In genomic region chr3:108910303-108911080, GRCm38 (mm10) we compare ENCODE assay signal across 9 mouse cellular contexts. TPM values are rescaled to one million over a fixed set of nuclear protein-coding genes. Genes with fewer than 3 reads are reported as not detected.
DNase-seq lines count a peak whose midpoint lies in the region; ATAC-seq and TF ChIP-seq lines count a peak whose summit lies in the region.
"Had no signal": no experiment of that assay in that cellular context is flagged by ENCODE, and none has a peak within 500 bp of the region (broad histone marks: within the 10 kb centered on the region; RNA-seq: fewer than 3 reads in every experiment).

No protein-coding gene starts in this region.

- H3K4me2 ChIP-seq in heart, embryonic 16.5 days (ENCODE audit: low read depth, low read length): peak overlapping the region; percentile 97
- peak overlapping the region; percentile 91 for H3K4me2 ChIP-seq in limb, embryonic 11.5 days (ENCODE audit: low read depth, severe bottlenecking)

- peak; percentile 30 for DNase-seq in lung, adult 2 months
- DNase-seq in lung, postnatal 10 days: no peak
- DNase-seq in cerebellum, adult 9-10 months: peak; percentile 91
- peak; percentile 43 for DNase-seq in limb, embryonic 11.5 days (ENCODE audit: low spot score)
- peak; percentile 24 for DNase-seq in neural tube, embryonic 10.5 days (ENCODE audit: extremely low spot score, low spot score)
- no peak for DNase-seq in layer of hippocampus, adult 9-10 months (ENCODE audit: low spot score)

- WGBS in lung, adult 2 months: under 1% methylated on average over 32 of the region's 32 CpGs
- under 1% methylated on average over 31 of the region's 32 CpGs for WGBS in heart, embryonic 16.5 days
- WGBS in limb, embryonic 11.5 days: under 1% methylated on average over 32 of the region's 32 CpGs

- no peak for TF ChIP-seq POLR2A in lung, adult 2 months (IDR thresholded peaks at IDR 0.05; ENCODE audit: borderline replicate concordance, extremely low read depth, low read depth, low read length)

- H3K27ac ChIP-seq in heart, embryonic 16.5 days (ENCODE audit: low read length): peak overlapping the region; percentile 100
- peak overlapping the region; percentile 95 for H3K27ac ChIP-seq in limb, embryonic 11.5 days (replicated peaks; ENCODE audit: low read depth, low read length)

- no peaks in the 10 kb centered on the region for H3K27me3 ChIP-seq in heart, embryonic 16.5 days (ENCODE audit: control insufficient read depth, insufficient read depth, low read length)
- no peaks in the 10 kb centered on the region for H3K27me3 ChIP-seq in limb, embryonic 11.5 days (ENCODE audit: control insufficient read depth, insufficient read depth, low read length)

- peak overlapping the region; percentile 89 for H3K4me3 ChIP-seq in lung, adult 2 months (replicated peaks; ENCODE audit: extremely low read depth, low read depth, low read length)
- peak overlapping the region; percentile 91 for H3K4me3 ChIP-seq in heart, embryonic 16.5 days (ENCODE audit: low read length)
- H3K4me3 ChIP-seq in limb, embryonic 11.5 days (ENCODE audit: low read depth, low read length): peak overlapping the region; percentile 97

- ATAC-seq in heart, embryonic 16.5 days (replicated peaks; ENCODE audit: extremely low read depth, insufficient read depth, low FRiP score): no peak
- no peak for ATAC-seq in limb, embryonic 11.5 days (ENCODE audit: insufficient number of reproducible peaks, low FRiP score, low TSS enrichment, low read depth)
- ATAC-seq in monocyte, adult 5-6 weeks (replicated peaks; ENCODE audit: insufficient number of reproducible peaks, low FRiP score, low TSS enrichment, poor library complexity, severe bottlenecking): no peak

- peaks cover 10% of the 10 kb centered on the region for H3K36me3 ChIP-seq in heart, embryonic 16.5 days (ENCODE audit: control insufficient read depth, insufficient read depth)
- peaks cover 2% of the 10 kb centered on the region; the same call in 1 of the 2 replicates for H3K36me3 ChIP-seq in limb, embryonic 11.5 days (ENCODE audit: control insufficient read depth, insufficient read depth, low read length)

- no peaks in the 10 kb centered on the region for H3K9me3 ChIP-seq in heart, embryonic 16.5 days (replicated peaks; ENCODE audit: control insufficient read depth, low read length)
- H3K9me3 ChIP-seq in limb, embryonic 11.5 days (ENCODE audit: control insufficient read depth, low read length): no peaks in the 10 kb centered on the region

- H3K9ac ChIP-seq in heart, embryonic 16.5 days (ENCODE audit: low read length): peak overlapping the region; percentile 92
- peak overlapping the region; percentile 93 for H3K9ac ChIP-seq in limb, embryonic 11.5 days (ENCODE audit: low read length)

- peaks cover 12% of the 10 kb centered on the region for H3K4me1 ChIP-seq in lung, adult 2 months (ENCODE audit: control insufficient read depth, insufficient read depth, low read length)
- peaks cover 15% of the 10 kb centered on the region for H3K4me1 ChIP-seq in heart, embryonic 16.5 days (ENCODE audit: control insufficient read depth, insufficient read depth, low read length)
- H3K4me1 ChIP-seq in limb, embryonic 11.5 days (ENCODE audit: control insufficient read depth, insufficient read depth, low read length): peaks cover 5% of the 10 kb centered on the region

- TF ChIP-seq CTCF in lung, adult 2 months (IDR thresholded peaks at IDR 0.05; ENCODE audit: insufficient read depth, low read length): no peak

RNA-seq across cellular contexts. Expression of gene Prpf38b, which starts 1.0 kb away (rescaled TPM):
- 48.9 and 64.0 TPM in 2 replicates for polyA plus RNA-seq in lung, adult 2 months (2012; rRNA removed)
- polyA plus RNA-seq in heart, embryonic 16.5 days (2015; fragmentation: Nextera tagmentation; extraction: Ambion mirVana): 49.9 and 60.6 TPM in 2 replicates
- 79.9 and 81.2 TPM in 2 replicates for polyA plus RNA-seq in limb, embryonic 11.5 days (2014; fragmentation: Nextera tagmentation; extraction: Ambion mirVana)
- total RNA-seq in monocyte, adult 5-6 weeks (2017): 327 to 440 TPM (median 383 TPM) in 3 replicates

RNA-seq across cellular contexts. Expression of gene Fndc7, which starts 20.7 kb away (rescaled TPM):
- 1.3 and 1.7 TPM in 2 replicates for polyA plus RNA-seq in lung, adult 2 months (2012; rRNA removed)
- polyA plus RNA-seq in heart, embryonic 16.5 days (2015; fragmentation: Nextera tagmentation; extraction: Ambion mirVana): 0.10 and 0.21 TPM in 2 replicates
- 0.18 TPM in 1 of 2 replicates, not detected in the other for polyA plus RNA-seq in limb, embryonic 11.5 days (2014; fragmentation: Nextera tagmentation; extraction: Ambion mirVana)
- 0.53 to 0.68 TPM in 2 of 3 replicates, not detected in the other for total RNA-seq in monocyte, adult 5-6 weeks (2017)

RNA-seq across cellular contexts. Expression of gene Henmt1, which starts 29.2 kb away (rescaled TPM):
- polyA plus RNA-seq in lung, adult 2 months (2012; rRNA removed): 0.19 TPM in 1 of 2 replicates, not detected in the other
- 0.22 and 0.39 TPM in 2 replicates for polyA plus RNA-seq in heart, embryonic 16.5 days (2015; fragmentation: Nextera tagmentation; extraction: Ambion mirVana)
- polyA plus RNA-seq in limb, embryonic 11.5 days (2014; fragmentation: Nextera tagmentation; extraction: Ambion mirVana): 0.54 and 1.0 TPM in 2 replicates
- total RNA-seq in monocyte, adult 5-6 weeks (2017): not detected in 3 replicates
- total RNA-seq: common myeloid progenitor, adult 5-6 weeks had no signal

RNA-seq across cellular contexts. Expression of gene Gm9857, which starts 29.8 kb away (rescaled TPM):
- not detected in 2 replicates for polyA plus RNA-seq in lung, adult 2 months (2012; rRNA removed)
- not detected in 2 replicates for polyA plus RNA-seq in heart, embryonic 16.5 days (2015; fragmentation: Nextera tagmentation; extraction: Ambion mirVana)
- polyA plus RNA-seq in limb, embryonic 11.5 days (2014; fragmentation: Nextera tagmentation; extraction: Ambion mirVana): not detected in 2 replicates
- total RNA-seq in monocyte, adult 5-6 weeks (2017): not detected in 3 replicates
- total RNA-seq: common myeloid progenitor, adult 5-6 weeks had no signal

Comparison
In these comparisons a context has a peak if more than half of its experiments do, and no peak if none do; other contexts are left out.
1. DNase-seq: peak in lung, adult 2 months (single experiment), cerebellum, adult 9-10 months (single experiment), limb, embryonic 11.5 days (single experiment) and neural tube, embryonic 10.5 days (single experiment); none in lung, postnatal 10 days (single experiment) and layer of hippocampus, adult 9-10 months (single experiment).
2. Peak in every context shown above with its lines, with median percentiles within 50 percentile points of each other: H3K4me3 ChIP-seq.